Mouse (Mus musculus) Patski (cell line): ENCODE measurements at regions not wholly inside any gene's neighbourhood (a gene's known extent, or its start where the extent isn't known, plus 50 kb on each side); places are given as distances from the start of the nearest gene placed in this dataset.

ENCODE experiments used
- ATAC-seq: fragments of 100-300 bp; one replicate; pipeline ENCODE4 v1.8.0; 2021
- CTCF ChIA-PET: fragments of 350-600 bp; sonication (Branson Sonifier 250); formaldehyde crosslinking; loops from one replicate; lab custom pipeline; 2022; ENCODE audit warnings: inconsistent platforms; lab: Charles Lee
- POLR2A ChIA-PET: fragments of 350-600 bp; sonication (Branson Sonifier 250); formaldehyde crosslinking; loops from one replicate; lab custom pipeline; 2022; ENCODE audit warnings: antibody characterized with exemption, inconsistent platforms; lab: Charles Lee
- DNase-seq: peaks from one replicate; pipeline ENCODE4 v3.0.0-alpha.2; 2011; ENCODE audit warnings: low read depth, low spot score
- H3K27me3 ChIP-seq: fragments of 371-371 bp; one replicate; pipeline ENCODE4 v1.5.1; 2021
- CTCF ChIP-seq: fragments of 100-300 bp; IDR thresholded peaks from one replicate; pipeline ENCODE4 v1.5.1; 2021
- in situ Hi-C: fragments of 300-500 bp; cut with MboI; formaldehyde crosslinking; loops from 3 replicates; pipeline ENCODE4 v1.11.1; 2018; ENCODE audit warnings: low pct_unique_long_range_greater_than_20kb, mixed read lengths

- no peak for ATAC-seq
- no peak for DNase-seq
- POLR2A ChIA-PET: interaction anchor here (0.6 to 0.7 kb wide), 2 partner anchors 64 to 78 kb away, joined by 3 read pairs; no protein-coding TSS in a partner anchor
- H3K27me3 ChIP-seq: peaks cover 3% of the 10 kb centered on the region
- CTCF ChIA-PET: interaction anchor here (0.7 to 1.8 kb wide), 3 partner anchors 11 to 28 kb away, joined by 3 to 4 read pairs (median 3); no protein-coding TSS in a partner anchor
- in situ Hi-C loops: no loop called here
- no peak for TF ChIP-seq CTCF
Observed at GRCm38 (mm10) chr6:47389908-47390307, 63.3 kb upstream of the Cul1 start.

- DNase-seq (no peak), ATAC-seq (no peak)
- no peak for TF ChIP-seq CTCF
- ChIA-PET CTCF (interaction anchor here (0.7 to 1.8 kb wide), 3 partner anchors 11 to 28 kb away, joined by 3 to 4 read pairs (median 3); no protein-coding TSS in a partner anchor), POLR2A (interaction anchor here (0.6 to 0.7 kb wide), 2 partner anchors 63 to 77 kb away, joined by 3 read pairs; no protein-coding TSS in a partner anchor)
- in situ Hi-C loops: no loop called here
- H3K27me3 ChIP-seq: no peaks in the 10 kb centered on the region
Observed at GRCm38 (mm10) chr6:47390436-47391002, 62.7 kb upstream of the Cul1 start.

- in situ Hi-C loops: no loop called here
- ATAC-seq (no peak), DNase-seq (no peak)
- H3K27me3 ChIP-seq: no peaks in the 10 kb centered on the region
- POLR2A ChIA-PET: interaction anchor here (0.6 kb wide), 1 partner anchor 27 kb away, joined by 4 read pairs; no protein-coding TSS in a partner anchor
- no peak for TF ChIP-seq CTCF
- CTCF ChIA-PET: interaction anchor here (0.6 to 1.8 kb wide), 3 partner anchors 17 to 205 kb away, joined by 3 to 4 read pairs (median 3); no protein-coding TSS in a partner anchor
Observed at GRCm38 (mm10) chr6:47391014-47391802, 62.0 kb upstream of the Cul1 start.

GRCm38 (mm10) chr6:47395465-47396337 is 57.5 kb upstream of the Cul1 start:
- DNase-seq (no peak), ATAC-seq (no peak)
- H3K27me3 ChIP-seq: no peaks in the 10 kb centered on the region
- peak; percentile 59 for TF ChIP-seq CTCF
- POLR2A ChIA-PET: no interaction called here
- CTCF ChIA-PET: interaction anchor here (0.9 to 1.8 kb wide), 4 partner anchors 10 to 254 kb away, joined by 3 to 6 read pairs (median 4); no protein-coding TSS in a partner anchor
- in situ Hi-C loops: no loop called here
